Mouse (Mus musculus) Muller cell, postnatal 12 days (primary cell): ENCODE data around the gene Gm10128.
"Not testable (repeated sequence)": the region's sequence is repeated elsewhere in the genome, so short reads cannot be mapped to it uniquely, and the experiment has no call there.

Source experiments
- DNase-seq: peaks from one replicate; pipeline ENCODE4 v3.0.0-alpha.2; 2015; ENCODE audit errors: inconsistent ontology term

Gm10128 gene

DNA sequence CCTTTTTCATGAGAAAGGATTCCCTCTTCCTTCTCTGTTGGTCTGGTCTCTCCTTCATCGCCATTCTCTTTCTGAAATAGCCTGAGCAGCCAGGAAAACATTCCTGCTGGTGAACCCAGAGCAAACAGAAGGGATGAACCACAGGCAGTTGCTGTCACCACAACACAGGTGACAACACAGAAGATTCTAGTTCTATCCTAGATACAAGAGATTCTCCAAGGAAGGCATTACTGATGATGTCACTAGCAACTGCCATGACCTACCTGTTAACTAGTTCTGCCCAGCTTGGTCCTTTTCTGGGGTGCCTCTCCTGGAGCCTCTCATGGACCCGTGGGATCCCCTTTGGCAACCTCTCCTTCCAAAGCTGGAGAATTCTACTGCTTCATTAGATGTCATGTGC, at the start of gene Gm10128:
Gene Gm10128 (minus strand): TSS at position 101 of the 400 bp plus-strand sequence.
- DNase-seq, result not testable (repeated sequence)

DNA sequence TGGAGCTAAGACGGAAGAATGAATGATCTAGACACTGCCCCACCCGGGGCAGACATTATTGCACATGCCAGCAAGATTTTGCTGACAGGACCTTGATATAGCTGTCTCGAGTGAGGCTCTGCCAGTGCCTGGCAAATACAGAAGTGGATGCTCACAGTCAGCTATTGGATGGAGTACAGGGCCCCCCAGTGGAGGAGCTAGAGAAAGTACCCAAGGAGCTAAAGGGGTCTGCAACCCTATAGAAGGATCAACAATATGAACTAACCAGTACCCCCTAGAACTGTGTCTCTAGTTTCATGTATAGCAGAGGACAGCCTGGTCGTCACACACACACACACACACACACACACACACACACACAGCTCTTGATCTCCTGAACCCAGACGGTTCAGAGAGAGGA, 37.4 kb upstream of the Gm10128 start:
- not testable (repeated sequence) for DNase-seq

DNA sequence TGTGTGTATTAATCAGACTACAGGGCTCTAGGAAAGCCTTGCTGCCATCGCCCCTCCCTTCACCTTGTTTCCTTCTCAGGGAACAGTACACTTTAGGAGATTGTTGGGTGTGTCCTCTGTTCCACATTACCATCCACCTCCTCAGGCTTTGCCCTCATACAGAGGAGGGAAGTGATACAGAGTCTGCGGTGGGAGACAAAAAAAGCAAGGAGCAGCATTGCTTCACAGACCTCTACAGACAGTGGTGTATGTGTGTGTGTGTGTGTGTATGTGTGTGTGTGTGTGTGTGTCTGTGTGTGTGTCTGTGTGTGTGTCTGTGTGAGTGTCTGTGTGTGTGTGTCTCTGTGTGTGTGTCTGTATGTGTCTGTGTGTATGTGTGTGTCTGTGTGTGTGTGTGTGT, 18.7 kb upstream of the Gm10128 start:
- DNase-seq, result not testable (repeated sequence)

DNA sequence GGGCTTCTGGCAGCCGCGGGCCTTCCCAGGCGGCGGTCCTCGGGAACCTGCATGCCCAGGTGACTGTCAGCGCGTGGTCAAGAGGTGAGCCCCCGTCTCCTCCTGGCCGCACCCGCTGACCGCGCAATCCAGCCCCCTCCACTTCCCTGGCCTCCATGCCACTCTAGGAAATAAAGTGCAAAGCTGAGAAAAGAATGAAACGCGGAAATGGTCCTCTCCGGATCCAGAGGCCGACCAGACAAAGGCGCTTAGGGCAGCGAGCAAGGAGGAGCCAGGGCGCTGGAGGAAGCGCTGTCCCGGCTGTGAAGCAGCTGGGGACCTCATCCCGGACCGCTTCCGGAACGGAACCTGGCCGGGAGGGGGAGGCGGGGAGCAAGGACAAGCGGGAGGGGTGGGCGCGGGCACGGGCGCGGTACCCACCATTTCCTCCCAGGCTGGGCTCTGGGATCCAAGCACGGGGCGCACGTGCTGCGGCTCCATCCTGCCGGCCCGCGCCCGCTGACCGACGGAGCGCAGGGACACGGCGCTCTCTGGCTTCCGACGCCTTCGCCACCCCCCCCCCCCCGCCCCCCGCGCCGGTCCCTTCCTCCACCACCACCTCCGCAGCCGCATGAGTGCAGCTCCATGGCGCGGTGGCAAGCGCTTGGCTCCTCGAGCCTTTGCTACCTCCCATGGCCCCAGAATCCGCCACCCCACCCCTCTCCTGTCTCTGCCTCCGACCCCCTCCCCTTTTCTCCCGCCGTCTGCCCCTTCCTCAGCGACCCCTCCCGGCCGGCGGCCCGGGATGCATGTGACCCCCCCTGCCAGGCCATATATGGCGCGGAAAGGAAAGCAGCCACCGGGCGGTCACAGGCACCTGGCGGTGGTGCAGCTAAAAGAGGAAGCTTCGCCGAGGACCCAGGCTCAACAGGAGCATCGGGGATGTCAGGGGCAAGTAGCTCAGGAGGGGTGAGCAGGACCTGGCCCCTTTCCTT, 14.6 kb upstream of the Gm10128 start:
- not testable (repeated sequence) for DNase-seq

DNA sequence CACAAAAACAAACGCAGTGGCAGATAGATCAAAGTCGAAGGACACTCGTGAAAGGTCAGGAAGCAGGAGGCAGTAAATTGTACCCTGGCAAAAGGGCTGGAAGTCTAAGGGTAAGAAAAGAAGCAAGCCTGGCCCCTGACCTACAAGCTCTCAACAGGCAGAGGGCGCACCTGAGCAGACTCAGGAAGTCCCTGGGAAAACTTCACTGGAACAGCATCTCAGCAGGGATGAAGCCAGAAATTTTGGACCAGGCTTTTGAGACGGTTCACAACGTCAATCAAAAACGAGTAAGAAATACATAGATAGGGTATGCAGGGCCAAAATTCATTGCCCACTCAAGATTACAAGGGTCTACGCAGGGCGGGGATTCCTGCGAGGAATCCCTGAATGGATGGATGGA, 13.7 kb upstream of the Gm10128 start:
- DNase-seq, result not testable (repeated sequence)

DNA sequence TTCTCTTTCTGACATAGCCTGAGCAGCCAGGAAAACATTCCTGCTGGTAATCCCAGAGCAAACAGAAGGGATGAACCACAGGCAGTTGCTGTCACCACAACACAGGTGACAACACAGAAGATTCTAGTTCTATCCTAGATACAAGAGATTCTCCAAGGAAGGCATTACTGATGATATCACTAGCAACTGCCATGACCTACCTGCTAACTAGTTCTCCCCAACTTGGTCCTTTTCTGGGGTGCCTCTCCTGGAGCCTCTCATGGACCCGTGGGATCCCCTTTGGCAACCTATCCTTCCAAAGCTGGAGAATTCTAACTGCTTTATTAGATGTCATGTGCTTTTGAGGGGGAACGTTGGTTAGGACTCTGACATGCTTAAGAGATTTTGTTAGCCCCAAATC, 48.3 kb downstream of the Gm10128 start, which contains the start of gene Gm10338:
Gene Gm10338 (minus strand): TSS at position 101 of the 400 bp plus-strand sequence.
- not testable (repeated sequence) for DNase-seq
